Mouse (Mus musculus) forebrain, embryonic 13.5 days (tissue): Measurements from ENCODE around the gene 2310057M21Rik. TPM values are rescaled to one million over a fixed set of nuclear protein-coding genes. Genes with fewer than 3 reads are reported as not detected.
"Not testable (repeated sequence)": the region's sequence is repeated elsewhere in the genome, so short reads cannot be mapped to it uniquely, and the experiment has no call there.

Experiments
- ATAC-seq: fragments of 200-750 bp; cut with Nextera tagmentation; 2 replicates; pipeline ENCODE4 v1.8.0; 2017
- H3K27ac ChIP-seq: fragments of 300-500 bp; sonication (generic); 2 replicates; pipeline ENCODE4 v1.5.1; 2015; ENCODE audit warnings: inconsistent platforms, mild to moderate bottlenecking, moderate library complexity
- H3K27me3 ChIP-seq: fragments of 300-500 bp; sonication (generic); 2 replicates; pipeline ENCODE4 v1.6.1; 2015; ENCODE audit warnings: mild to moderate bottlenecking, inconsistent platforms
- H3K36me3 ChIP-seq: fragments of 300-500 bp; sonication (generic); 2 replicates; pipeline ENCODE4 v1.6.1; 2015; ENCODE audit warnings: mild to moderate bottlenecking, inconsistent platforms; ENCODE audit not compliant: poor library complexity, severe bottlenecking
- H3K4me1 ChIP-seq: fragments of 300-500 bp; sonication (generic); 2 replicates; pipeline ENCODE4 v1.6.1; 2015; ENCODE audit warnings: inconsistent platforms
- H3K4me2 ChIP-seq: fragments of 300-500 bp; sonication (generic); 2 replicates; pipeline ENCODE4 v1.6.1; 2015; ENCODE audit warnings: inconsistent platforms, mild to moderate bottlenecking, moderate library complexity
- H3K4me3 ChIP-seq: fragments of 300-500 bp; sonication (generic); 2 replicates; pipeline ENCODE4 v1.5.1; 2015; ENCODE audit warnings: mild to moderate bottlenecking, inconsistent platforms
- H3K9ac ChIP-seq: fragments of 300-500 bp; sonication (generic); 2 replicates; pipeline ENCODE4 v1.6.1; 2015; ENCODE audit warnings: mild to moderate bottlenecking, inconsistent platforms
- H3K9me3 ChIP-seq: fragments of 300-500 bp; sonication (generic); replicated peaks from 2 replicates; pipeline ENCODE4 v1.6.1; 2016; ENCODE audit warnings: inconsistent platforms
- WGBS: fragments of 180-500 bp; shearing (Covaris S2); methylation state at CpG from one replicate; pipeline ENCODE4 v1.1.7; 2015; 5-methylcytosine and 5-hydroxymethylcytosine counted together
- polyA plus RNA-seq: library from polyadenylated mRNA; unstranded; fragments of >200 nt; fragmentation: Nextera tagmentation; extraction: Ambion mirVana; gene quantifications from 2 replicates; pipeline ENCODE4 v1.2.1, GENCODE M21; 2015

The 2310057M21Rik gene
- polyA plus RNA-seq, result 17.9 and 18.7 TPM in 2 replicates

DNA sequence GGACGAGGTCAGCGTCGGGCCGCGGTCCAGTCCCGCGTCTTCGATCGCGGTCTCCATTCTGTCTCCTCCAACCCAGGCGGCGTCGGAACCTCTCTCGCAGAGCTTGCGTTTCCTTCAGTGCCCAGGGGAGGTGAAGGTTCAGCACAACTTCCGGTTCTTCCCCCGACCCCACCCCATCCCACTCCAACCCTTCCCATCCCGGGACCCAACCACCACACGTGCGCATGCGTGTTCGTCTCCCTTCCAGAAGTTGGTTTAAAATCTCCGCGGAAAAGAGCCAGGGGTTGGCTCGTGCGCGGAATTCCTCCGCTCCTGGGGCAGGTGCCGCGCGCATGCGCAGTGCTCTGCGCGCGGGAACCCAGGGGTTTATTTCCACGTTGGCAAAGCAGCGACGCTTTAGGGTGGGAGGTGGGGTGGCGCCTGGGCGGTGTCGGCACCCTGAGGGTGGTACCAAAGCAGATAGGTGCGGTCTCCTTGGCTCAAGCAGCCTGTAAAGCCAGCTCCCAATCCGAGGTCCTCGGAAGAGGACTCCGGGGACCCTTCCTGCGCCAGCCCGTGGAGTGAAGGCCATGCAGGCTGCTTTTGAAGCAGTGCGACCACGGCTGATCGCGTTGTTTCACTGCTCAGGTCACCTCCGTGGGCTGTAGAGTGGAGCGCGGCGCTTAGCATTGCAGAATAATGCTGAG lies at the start of gene 2310057M21Rik:
Gene 2310057M21Rik, minus strand, starts transcription at position 145 of the 686 bp plus-strand sequence.
- Histone ChIP-seq H3K36me3 (peaks cover 12% of the 10 kb centered on the region), H3K4me2 (peak within 1 kb of the TSS; percentile 88), H3K27me3 (peaks cover 10% of the 10 kb centered on the region; the same call in 1 of the 2 replicates), H3K9ac (peak within 1 kb of the TSS; percentile 91), H3K4me3 (peak within 1 kb of the TSS; percentile 79), H3K9me3 (no peaks in the 10 kb centered on the region), H3K4me1 (peaks cover 19% of the 10 kb centered on the region), H3K27ac (peak within 1 kb of the TSS; percentile 83)
- ATAC-seq, result peak; percentile 99
- under 1% methylated on average over 55 of the region's 55 CpGs for WGBS

DNA sequence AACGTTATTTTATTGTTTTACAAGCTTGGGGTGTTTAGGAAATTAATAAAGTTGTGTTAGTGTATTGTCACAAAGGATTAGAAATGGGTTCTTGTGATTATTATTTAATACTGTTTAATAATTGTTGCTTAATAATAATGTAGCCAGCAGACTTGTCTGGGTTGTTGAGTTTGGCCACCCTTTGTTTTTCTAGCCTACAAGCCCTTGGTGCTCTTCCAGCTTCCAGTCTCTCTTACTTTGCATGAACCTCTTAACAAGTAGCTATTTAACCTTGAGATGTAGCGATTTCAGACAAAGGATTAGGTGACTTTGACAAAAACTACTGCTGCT lies 49.3 kb upstream of the 2310057M21Rik start:
- H3K36me3 ChIP-seq, result no peaks in the 10 kb centered on the region
- no peak overlapping the region for H3K4me2 ChIP-seq
- H3K9ac ChIP-seq, result no peak overlapping the region
- no peak overlapping the region for H3K27ac ChIP-seq
- H3K4me3 ChIP-seq, result no peak overlapping the region
- 78% methylated on average over 2 of the region's 2 CpGs for WGBS
- no peaks in the 10 kb centered on the region for H3K9me3 ChIP-seq
- no peak for ATAC-seq
- peaks cover 27% of the 10 kb centered on the region for H3K4me1 ChIP-seq
- no peaks in the 10 kb centered on the region for H3K27me3 ChIP-seq

DNA sequence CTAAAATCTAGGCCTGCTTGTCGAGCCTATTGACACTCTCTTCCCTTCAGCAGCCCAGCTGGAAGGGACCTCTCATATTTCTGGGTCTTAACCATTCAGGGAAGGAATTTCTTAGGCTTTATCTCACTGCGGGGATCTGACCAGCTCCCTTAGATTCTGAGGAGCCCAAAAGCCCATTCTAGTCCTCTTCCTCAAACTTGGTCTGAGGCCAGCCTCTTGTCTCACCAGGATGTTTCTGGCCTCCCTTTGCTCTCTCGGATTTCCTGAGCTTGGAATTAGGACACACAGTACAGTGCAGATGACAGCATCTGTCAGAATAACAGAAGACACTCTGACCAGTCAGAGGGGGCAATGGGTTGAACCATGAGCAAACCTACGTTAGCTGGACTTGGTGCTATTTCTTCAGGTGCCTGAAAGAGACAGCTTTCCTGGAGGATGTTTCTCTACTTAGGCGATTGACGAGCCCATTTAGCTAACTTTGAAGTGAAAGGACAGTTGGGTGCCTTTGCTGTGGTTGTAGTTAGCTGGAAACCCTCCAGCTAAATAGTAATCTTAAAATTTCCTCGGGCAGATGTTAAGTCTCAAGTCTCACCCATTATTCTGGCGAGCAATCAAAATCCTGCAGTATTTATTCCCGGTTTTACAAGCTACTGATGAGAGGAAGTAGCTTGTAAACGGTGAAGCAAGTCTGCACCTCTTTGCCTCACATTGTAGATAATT lies 48.8 kb upstream of the 2310057M21Rik start:
- WGBS, result 58% methylated on average over 10 of the region's 10 CpGs
- Histone ChIP-seq H3K36me3 (no peaks in the 10 kb centered on the region), H3K27ac (no peak overlapping the region), H3K27me3 (no peaks in the 10 kb centered on the region), H3K4me3 (peak overlapping the region; percentile 79), H3K4me1 (peaks cover 27% of the 10 kb centered on the region), H3K9me3 (no peaks in the 10 kb centered on the region), H3K4me2 (peak overlapping the region; percentile 81), H3K9ac (peak overlapping the region; percentile 97)
- ATAC-seq, result no peak

DNA sequence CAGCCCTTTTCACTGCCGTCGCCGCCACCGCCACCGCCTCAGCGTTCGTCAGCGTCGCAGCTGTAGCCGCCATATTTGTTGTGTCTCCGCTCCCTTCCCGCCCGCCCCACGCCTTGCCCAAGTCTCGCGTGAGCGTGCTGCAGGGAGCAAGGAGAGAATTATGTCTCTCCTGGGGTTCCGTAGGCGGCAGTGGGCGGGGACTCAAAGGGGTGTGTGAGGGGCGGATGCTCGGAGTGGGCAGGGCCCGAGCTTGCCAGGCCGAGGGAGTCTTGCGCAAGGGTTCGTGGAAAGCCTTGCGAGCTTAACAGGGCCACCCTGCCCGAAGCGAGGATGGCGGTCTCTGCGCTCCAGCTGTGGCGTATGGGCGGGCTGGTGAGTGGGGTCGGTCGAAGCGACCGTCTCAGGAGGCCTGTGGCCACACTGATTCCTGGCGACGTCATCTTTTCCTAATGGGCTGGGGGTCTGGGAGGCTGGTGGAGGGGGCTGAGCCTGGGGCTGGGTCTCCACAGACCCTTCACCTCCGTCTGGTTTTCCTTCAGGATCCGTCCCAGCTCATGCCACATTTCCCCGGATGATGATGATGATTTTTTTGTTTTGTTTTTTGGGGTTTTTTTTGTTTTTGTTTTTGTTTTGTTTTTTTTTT lies 48.0 kb upstream of the 2310057M21Rik start, which contains the start of the genes Ikzf5 and Acadsb:
Gene Ikzf5, minus strand, starts transcription at position 106 of the 643 bp plus-strand sequence.
Gene Acadsb, plus strand, starts transcription at position 186 of the 643 bp plus-strand sequence.
- H3K36me3 ChIP-seq, result no peaks in the 10 kb centered on the region
- no peaks in the 10 kb centered on the region for H3K27me3 ChIP-seq
- peak within 1 kb of the TSS; percentile 79 for H3K4me3 ChIP-seq
- peak within 1 kb of the TSS; percentile 70 for H3K27ac ChIP-seq
- peak within 1 kb of the TSS; percentile 97 for H3K9ac ChIP-seq
- H3K4me1 ChIP-seq, result peaks cover 27% of the 10 kb centered on the region
- peak within 1 kb of the TSS; percentile 81 for H3K4me2 ChIP-seq
- 0% methylated on average over 42 of the region's 42 CpGs for WGBS
- peak; percentile 99 for ATAC-seq
- H3K9me3 ChIP-seq, result no peaks in the 10 kb centered on the region

DNA sequence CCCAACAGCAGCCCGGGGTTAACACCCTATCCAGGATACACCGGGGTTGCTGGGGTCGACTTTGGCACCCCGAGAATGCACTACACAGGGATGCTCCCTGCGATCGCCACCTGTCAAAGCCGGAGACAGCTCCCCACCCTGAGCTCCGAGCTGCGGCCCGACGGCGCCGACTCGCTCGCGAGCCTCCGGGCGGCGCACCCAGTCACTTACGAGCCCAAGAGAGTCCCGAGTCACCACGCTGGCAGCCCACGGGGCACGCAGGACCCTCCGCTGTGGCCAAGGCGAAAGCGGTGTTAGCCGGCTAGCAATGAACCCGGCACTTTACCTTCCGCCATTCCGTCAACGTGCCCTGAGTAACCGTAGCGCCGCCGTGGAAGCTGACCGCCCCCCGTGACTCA lies 47.4 kb upstream of the 2310057M21Rik start:
- no peaks in the 10 kb centered on the region for H3K27me3 ChIP-seq
- H3K36me3 ChIP-seq, result no peaks in the 10 kb centered on the region
- H3K4me2 ChIP-seq, result peak overlapping the region; percentile 81
- H3K4me3 ChIP-seq, result peak overlapping the region; percentile 79
- peak overlapping the region; percentile 97 for H3K9ac ChIP-seq
- peak; percentile 73 for ATAC-seq
- H3K27ac ChIP-seq, result peak overlapping the region; percentile 70
- WGBS, result 1% methylated on average over 38 of the region's 38 CpGs
- H3K9me3 ChIP-seq, result no peaks in the 10 kb centered on the region
- peaks cover 27% of the 10 kb centered on the region for H3K4me1 ChIP-seq

DNA sequence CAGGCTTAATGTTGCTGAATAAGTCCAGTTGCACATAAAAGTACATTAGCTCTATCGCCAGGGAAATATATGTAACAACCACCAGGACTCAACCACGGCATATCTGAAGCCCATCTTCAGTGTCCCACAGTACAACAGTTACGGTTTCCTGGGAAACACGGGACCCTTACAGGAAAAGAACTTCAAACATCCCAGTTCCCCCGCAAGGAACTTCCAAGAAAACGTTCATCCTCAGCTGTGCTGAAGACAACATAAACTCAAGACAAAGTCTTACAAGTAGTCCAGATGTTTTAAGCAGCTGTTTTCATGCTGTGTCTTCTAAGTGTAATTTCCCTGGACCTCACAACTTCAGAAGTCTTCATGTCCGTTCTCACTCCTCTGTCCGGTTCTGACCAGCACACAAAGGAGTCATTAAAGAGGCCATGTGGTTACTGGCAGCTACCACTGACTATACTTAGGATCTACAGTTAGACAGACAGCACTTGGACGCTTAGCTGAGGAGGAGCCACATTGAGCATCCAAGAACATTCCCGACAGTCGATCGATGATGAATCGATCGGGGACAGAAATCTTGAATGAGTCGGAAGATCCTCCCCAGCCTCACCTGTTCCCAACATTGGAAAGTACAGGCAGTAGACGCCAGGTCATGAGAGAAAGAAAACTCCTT lies 46.9 kb upstream of the 2310057M21Rik start:
- no peaks in the 10 kb centered on the region for H3K36me3 ChIP-seq
- H3K4me2 ChIP-seq, result peak overlapping the region; percentile 81
- ATAC-seq, result 0 out of 2 replicates have a peak, but pooled peaks have one; percentile 0
- peak overlapping the region; percentile 79 for H3K4me3 ChIP-seq
- peak overlapping the region; percentile 70; the same call in 1 of the 2 replicates for H3K27ac ChIP-seq
- WGBS, result 7% methylated on average over 16 of the region's 16 CpGs
- peaks cover 27% of the 10 kb centered on the region for H3K4me1 ChIP-seq
- no peaks in the 10 kb centered on the region for H3K27me3 ChIP-seq
- no peaks in the 10 kb centered on the region for H3K9me3 ChIP-seq
- peak overlapping the region; percentile 97 for H3K9ac ChIP-seq

DNA sequence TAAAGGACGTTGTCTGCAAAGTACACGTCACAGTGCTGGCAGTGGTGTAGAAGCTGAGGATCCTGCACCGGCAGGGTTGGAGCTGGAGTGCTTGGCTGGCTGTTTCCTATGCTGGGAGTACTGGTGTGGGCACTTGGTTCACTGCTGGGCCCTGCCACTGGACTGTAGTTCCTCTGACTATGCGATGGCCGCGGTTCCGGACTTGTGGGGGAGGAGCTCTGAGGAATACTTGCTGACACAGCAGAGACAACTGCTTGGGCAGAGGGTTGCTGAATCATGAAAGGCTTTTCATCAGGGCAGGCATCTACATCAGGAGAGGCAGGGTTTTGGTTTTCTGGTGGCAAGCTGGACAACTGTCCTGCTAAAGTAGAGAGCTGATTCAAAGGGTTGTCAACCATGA lies 29.2 kb upstream of the 2310057M21Rik start:
- not testable (repeated sequence) for H3K27me3 ChIP-seq, H3K27ac ChIP-seq, H3K4me2 ChIP-seq, H3K9me3 ChIP-seq, ATAC-seq, H3K4me1 ChIP-seq, H3K4me3 ChIP-seq, H3K9ac ChIP-seq
- peaks cover 45% of the 10 kb centered on the region for H3K36me3 ChIP-seq
- 95% methylated on average over 7 of the region's 7 CpGs for WGBS

DNA sequence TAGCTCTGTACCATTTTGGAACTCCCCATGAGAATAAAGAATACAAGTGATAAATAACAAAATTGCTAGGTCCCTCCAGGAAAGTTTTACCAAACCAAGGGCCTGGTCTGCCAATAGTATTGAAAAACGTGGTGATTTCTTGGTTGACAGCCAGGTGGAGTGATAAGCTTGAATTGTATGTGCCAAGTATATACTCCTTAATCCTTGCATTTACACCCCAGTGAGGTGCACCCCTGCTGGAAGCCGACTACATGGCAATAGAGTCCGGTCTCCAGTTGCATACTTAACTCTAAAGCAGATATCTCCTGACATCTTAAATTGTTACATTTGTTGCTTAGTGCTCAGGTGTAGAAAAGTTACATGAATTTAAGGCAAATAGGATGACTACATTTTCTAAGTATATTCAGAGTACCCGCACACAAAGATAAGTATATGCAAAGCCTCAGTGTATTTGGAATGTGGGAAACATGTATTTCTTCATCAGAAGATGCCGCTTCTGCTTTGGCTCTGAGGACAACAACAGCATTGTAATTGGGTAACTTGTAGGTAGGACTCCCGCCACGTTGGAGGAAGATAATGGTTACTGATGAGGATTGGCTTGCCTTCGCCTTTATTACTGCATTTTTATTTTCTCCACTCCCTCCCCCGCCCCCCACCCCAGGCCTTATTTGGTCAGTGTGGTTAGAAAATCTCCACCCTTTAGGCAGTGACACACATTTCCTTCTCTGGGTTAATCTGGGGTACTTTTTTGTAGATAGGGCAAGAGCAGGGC lies 9.5 kb upstream of the 2310057M21Rik start:
- H3K4me3 ChIP-seq, result peak overlapping the region; percentile 81
- no peaks in the 10 kb centered on the region for H3K9me3 ChIP-seq
- no peaks in the 10 kb centered on the region for H3K27me3 ChIP-seq
- H3K4me1 ChIP-seq, result peaks cover 7% of the 10 kb centered on the region
- H3K9ac ChIP-seq, result peak overlapping the region; percentile 94
- no peak overlapping the region for H3K27ac ChIP-seq
- 71% methylated on average over 9 of the region's 9 CpGs for WGBS
- H3K36me3 ChIP-seq, result no peaks in the 10 kb centered on the region
- H3K4me2 ChIP-seq, result peak overlapping the region; percentile 83
- ATAC-seq, result no peak

DNA sequence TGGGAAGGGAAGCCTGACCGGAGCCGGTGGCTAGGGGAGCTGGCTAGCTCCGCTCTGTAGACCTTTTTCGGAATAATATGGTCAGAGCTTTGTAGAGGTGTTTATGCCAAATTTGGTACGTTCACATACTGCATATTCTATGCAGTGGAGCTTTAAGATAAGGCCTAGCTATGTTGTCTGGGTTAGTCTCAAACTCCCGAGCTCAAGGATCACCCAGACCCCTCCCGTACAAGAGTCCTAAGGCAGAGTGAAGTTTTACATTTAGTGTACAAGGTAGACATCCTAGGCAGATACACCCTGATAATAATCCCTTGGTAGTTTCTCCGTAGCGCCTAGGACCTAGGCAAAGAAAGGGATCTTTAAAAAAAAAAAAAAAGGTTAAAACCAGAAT lies 8.9 kb upstream of the 2310057M21Rik start:
- no peaks in the 10 kb centered on the region for H3K9me3 ChIP-seq
- peak overlapping the region; percentile 94 for H3K9ac ChIP-seq
- peaks cover 7% of the 10 kb centered on the region for H3K4me1 ChIP-seq
- peak overlapping the region; percentile 81 for H3K4me3 ChIP-seq
- no peaks in the 10 kb centered on the region for H3K27me3 ChIP-seq
- 6% methylated on average over 9 of the region's 9 CpGs for WGBS
- no peak for ATAC-seq
- no peaks in the 10 kb centered on the region for H3K36me3 ChIP-seq
- H3K27ac ChIP-seq, result peak overlapping the region; percentile 81; the same call in 1 of the 2 replicates
- peak overlapping the region; percentile 83 for H3K4me2 ChIP-seq

DNA sequence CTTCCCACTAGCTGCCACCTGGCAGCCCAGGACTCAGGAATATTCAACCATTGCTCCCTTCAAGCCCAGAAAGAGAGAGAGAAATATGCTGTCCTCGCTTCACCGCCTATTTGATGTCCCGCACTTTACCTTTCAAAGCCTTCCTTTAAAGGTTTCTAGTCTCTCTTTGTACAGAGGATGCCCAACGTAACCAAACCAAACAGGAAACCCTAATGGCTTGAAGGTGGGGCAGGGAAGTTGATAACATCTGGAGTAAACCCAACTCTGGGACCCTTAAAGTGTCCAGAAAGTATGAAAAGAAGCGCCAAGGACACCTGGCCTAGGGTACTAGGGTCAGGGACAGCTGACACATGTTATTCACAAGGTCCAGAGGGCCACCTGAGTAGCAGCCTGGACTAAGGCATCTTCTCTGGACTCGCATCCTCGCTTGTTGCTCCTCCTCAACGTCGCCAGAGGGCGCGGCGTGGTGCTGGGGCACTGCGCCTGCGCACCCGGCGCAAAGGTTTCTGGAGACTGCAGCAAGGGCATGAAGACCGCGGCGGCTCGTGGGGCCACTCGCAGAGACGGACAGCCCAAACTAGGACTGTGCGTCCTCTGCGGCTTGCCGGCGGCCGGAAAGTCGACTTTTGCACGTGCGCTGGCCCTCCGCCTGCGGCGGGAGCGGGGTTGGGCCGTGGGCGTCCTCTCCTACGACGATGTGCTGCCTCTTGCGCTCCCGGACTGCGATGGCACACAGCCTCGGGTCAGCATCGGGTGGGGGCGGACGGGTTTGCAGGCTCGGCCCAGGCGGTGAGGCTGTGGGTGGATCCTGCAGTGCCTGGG lies 8.3 kb upstream of the 2310057M21Rik start, which contains the start of gene Pstk:
Gene Pstk, plus strand, starts transcription at position 494 of the 822 bp plus-strand sequence.
- Histone ChIP-seq H3K9ac (peak within 1 kb of the TSS; percentile 94), H3K4me2 (peak within 1 kb of the TSS; percentile 83), H3K27ac (peak within 1 kb of the TSS; percentile 81), H3K4me1 (peaks cover 7% of the 10 kb centered on the region), H3K4me3 (peak within 1 kb of the TSS; percentile 81), H3K9me3 (no peaks in the 10 kb centered on the region), H3K36me3 (no peaks in the 10 kb centered on the region), H3K27me3 (no peaks in the 10 kb centered on the region)
- WGBS, result 5% methylated on average over 47 of the region's 47 CpGs
- ATAC-seq, result peak; percentile 96
